Mouse (Mus musculus): ENCODE data around the gene Cdc40.

- TF ChIP-seq CTCF (IDR thresholded peaks at IDR 0.05; ENCODE audit: low read depth) (no peak), EP300 (IDR thresholded peaks at IDR 0.05; ENCODE audit: low read depth) (no peak)
These were observed 32.1 kb upstream of the Cdc40 start for GRCm38 (mm10) chr10:40915240-40915639.

All from heart, postnatal 0 days (tissue).